32 mouse cellular contexts compared by ENCODE assay signal in genomic region chrX:48441548-48441947, GRCm38 (mm10).
"Had no signal": no experiment of that assay in that cellular context is flagged by ENCODE, and none has a peak within 500 bp of the region (broad histone marks: within the 10 kb centered on the region; RNA-seq: fewer than 3 reads in every experiment).

No protein-coding gene starts in this region.

- H3K36me3 ChIP-seq: limb, embryonic 10.5 days; limb, embryonic 12.5 days; limb, embryonic 13.5 days; limb, embryonic 15.5 days; liver, embryonic 12.5 days; liver, embryonic 13.5 days; liver, embryonic 15.5 days; lung, embryonic 15.5 days; midbrain, embryonic 10.5 days; midbrain, embryonic 12.5 days; midbrain, embryonic 13.5 days; midbrain, embryonic 15.5 days; neural tube, embryonic 12.5 days had no signal

- H3K27me3 ChIP-seq: limb, embryonic 12.5 days; limb, embryonic 13.5 days; limb, embryonic 15.5 days; liver, embryonic 12.5 days; liver, embryonic 13.5 days; liver, embryonic 15.5 days; lung, embryonic 15.5 days; midbrain, embryonic 12.5 days; midbrain, embryonic 13.5 days; midbrain, embryonic 15.5 days; neural tube, embryonic 12.5 days had no signal

- H3K4me2 ChIP-seq: limb, embryonic 12.5 days; limb, embryonic 13.5 days; limb, embryonic 15.5 days; liver, embryonic 11.5 days; liver, embryonic 12.5 days; liver, embryonic 13.5 days; liver, embryonic 15.5 days; lung, embryonic 14.5 days; lung, embryonic 15.5 days; midbrain, embryonic 11.5 days; midbrain, embryonic 12.5 days; midbrain, embryonic 13.5 days; midbrain, embryonic 15.5 days; neural tube, embryonic 12.5 days had no signal

- DNase-seq: left cerebral cortex, postnatal 4 days; liver; liver, embryonic 13.5 days; liver, postnatal 0 days; lung, adult 18-20 months; lung, adult 2 months; lung, embryonic 14.5 days; lung, postnatal 10 days; lung, postnatal 14 days; lung, postnatal 36 days; lung, postnatal 4 days; midbrain, embryonic 14.5 days had no signal

- H3K9ac ChIP-seq: limb, embryonic 12.5 days; limb, embryonic 13.5 days; limb, embryonic 15.5 days; liver, embryonic 12.5 days; liver, embryonic 13.5 days; liver, embryonic 14.5 days; liver, embryonic 15.5 days; liver, postnatal 0 days; lung, embryonic 14.5 days; lung, embryonic 15.5 days; midbrain, embryonic 12.5 days; midbrain, embryonic 13.5 days; midbrain, embryonic 15.5 days; neural tube, embryonic 12.5 days had no signal

- H3K4me1 ChIP-seq: lung, embryonic 15.5 days; midbrain, embryonic 10.5 days; midbrain, embryonic 12.5 days; midbrain, embryonic 13.5 days; midbrain, embryonic 15.5 days; neural tube, embryonic 12.5 days had no signal

- H3K9me3 ChIP-seq: limb, embryonic 10.5 days; limb, embryonic 12.5 days; limb, embryonic 13.5 days; limb, embryonic 15.5 days; liver, embryonic 12.5 days; liver, embryonic 13.5 days; liver, embryonic 15.5 days; lung, embryonic 15.5 days; megakaryocyte, embryonic 14.5 days; midbrain, embryonic 12.5 days; midbrain, embryonic 13.5 days; midbrain, embryonic 15.5 days; neural tube, embryonic 12.5 days had no signal

- H3K27ac ChIP-seq: limb, embryonic 10.5 days; limb, embryonic 12.5 days; limb, embryonic 13.5 days; limb, embryonic 15.5 days; liver, embryonic 12.5 days; liver, embryonic 13.5 days; liver, embryonic 14.5 days; liver, embryonic 15.5 days; lung, embryonic 15.5 days; macrophage; midbrain, embryonic 10.5 days; midbrain, embryonic 12.5 days; midbrain, embryonic 13.5 days; midbrain, embryonic 15.5 days; neural tube, embryonic 12.5 days had no signal

- ATAC-seq: liver, embryonic 12.5 days; liver, postnatal 0 days; lung, postnatal 0 days; midbrain, embryonic 13.5 days; midbrain, embryonic 15.5 days; midbrain, embryonic 16.5 days had no signal

- H3K4me3 ChIP-seq: limb, embryonic 10.5 days; limb, embryonic 12.5 days; limb, embryonic 13.5 days; limb, embryonic 15.5 days; liver, embryonic 12.5 days; liver, embryonic 13.5 days; liver, embryonic 15.5 days; lung, embryonic 15.5 days; megakaryocyte, embryonic 14.5 days; midbrain, embryonic 10.5 days; midbrain, embryonic 12.5 days; midbrain, embryonic 13.5 days; midbrain, embryonic 15.5 days; myocyte; neural tube, embryonic 12.5 days had no signal
